Mouse (Mus musculus) lung, postnatal 0 days (tissue): Measurements from ENCODE around the gene Slc24a3. TPM values are rescaled to one million over a fixed set of nuclear protein-coding genes. Genes with fewer than 3 reads are reported as not detected.

Source experiments
- ATAC-seq: fragments of 200-750 bp; cut with Nextera tagmentation; 2 replicates; pipeline ENCODE4 v1.8.0; 2017; ENCODE audit warnings: moderate library complexity
- DNase-seq: peaks from one replicate; pipeline ENCODE4 v3.0.0-alpha.2; 2016; ENCODE audit warnings: low spot score
- H3K27ac ChIP-seq: fragments of 300-500 bp; sonication (generic); 2 replicates; pipeline ENCODE4 v1.5.1; 2014; ENCODE audit warnings: antibody characterized with exemption, mild to moderate bottlenecking, low read length, mixed read lengths
- H3K27me3 ChIP-seq: fragments of 300-500 bp; sonication (generic); replicated peaks from 2 replicates; pipeline ENCODE4 v1.6.1; 2014; ENCODE audit warnings: low read length, mixed read lengths; ENCODE audit not compliant: insufficient read depth
- H3K36me3 ChIP-seq: fragments of 300-500 bp; sonication (generic); 2 replicates; pipeline ENCODE4 v1.6.1; 2014; ENCODE audit warnings: low read length, mixed read lengths; ENCODE audit not compliant: insufficient read depth
- H3K4me1 ChIP-seq: fragments of 300-500 bp; sonication (generic); 2 replicates; pipeline ENCODE4 v1.6.1; 2014; ENCODE audit warnings: antibody characterized with exemption, low read depth, low read length, mixed read lengths; ENCODE audit not compliant: insufficient read depth
- H3K4me2 ChIP-seq: fragments of 300-500 bp; sonication (generic); replicated peaks from 2 replicates; pipeline ENCODE4 v1.6.1; 2014; ENCODE audit warnings: low read depth, mild to moderate bottlenecking, low read length, moderate library complexity, mixed read lengths
- H3K4me3 ChIP-seq: fragments of 300-500 bp; sonication (generic); 2 replicates; pipeline ENCODE4 v1.5.1; 2014; ENCODE audit warnings: low read depth, low read length
- H3K9ac ChIP-seq: fragments of 300-500 bp; sonication (generic); replicated peaks from 2 replicates; pipeline ENCODE4 v1.6.1; 2014; ENCODE audit warnings: low read depth, mild to moderate bottlenecking
- H3K9me3 ChIP-seq: fragments of 300-500 bp; sonication (generic); 2 replicates; pipeline ENCODE4 v1.6.1; 2016; ENCODE audit warnings: low read length, mixed read lengths
- CTCF ChIP-seq: IDR thresholded peaks from 2 replicates; pipeline ENCODE4 v1.5.1; 2016; ENCODE audit warnings: antibody characterized with exemption, mild to moderate bottlenecking
- EP300 ChIP-seq: IDR thresholded peaks from 2 replicates; pipeline ENCODE4 v1.6.1; 2016; ENCODE audit warnings: antibody characterized with exemption, mild to moderate bottlenecking, control low read depth
- WGBS: fragments of 180-500 bp; shearing (Covaris S2); extraction: QIAGEN DNeasy Blood & Tissue Kit; methylation state at CpG from one replicate; pipeline ENCODE4 v1.1.7; 2014; 5-methylcytosine and 5-hydroxymethylcytosine counted together
- polyA plus RNA-seq: library from polyadenylated mRNA; unstranded; fragments of >200 nt; fragmentation: Nextera tagmentation; extraction: Ambion mirVana; gene quantifications from 2 replicates; pipeline ENCODE4 v1.2.1, GENCODE M21; 2015

The Slc24a3 gene
- polyA plus RNA-seq, 1 experiment from 2014 or later = 2.3 TPM

GRCm38 (mm10) chr2:145325852-145326251 is 158.3 kb downstream of the Slc24a3 start:
- no peak for ATAC-seq
- DNase-seq = no peak
- Histone ChIP-seq H3K9me3 (no peaks in the 10 kb centered on the region), H3K36me3 (no peaks in the 10 kb centered on the region), H3K4me1 (no peaks in the 10 kb centered on the region), H3K27ac (no peak overlapping the region), H3K27me3 (no peaks in the 10 kb centered on the region), H3K9ac (no peak overlapping the region), H3K4me3 (no peak overlapping the region), H3K4me2 (no peak overlapping the region)
- 75% methylated on average over 4 of the region's 4 CpGs for WGBS
- TF ChIP-seq EP300 (no peak), CTCF (no peak)

- no peaks in the 10 kb centered on the region for H3K9me3 ChIP-seq
- no peaks in the 10 kb centered on the region for H3K36me3 ChIP-seq
- no peaks in the 10 kb centered on the region for H3K27me3 ChIP-seq
- DNase-seq = no peak
- H3K4me2 ChIP-seq = no peak overlapping the region
- H3K27ac ChIP-seq = no peak overlapping the region
- no peak for TF ChIP-seq CTCF
- no peak for TF ChIP-seq EP300
- no peak overlapping the region for H3K4me3 ChIP-seq
- ATAC-seq = no peak
- WGBS = 81% methylated on average over 2 of the region's 2 CpGs
- H3K4me1 ChIP-seq = no peaks in the 10 kb centered on the region
- no peak overlapping the region for H3K9ac ChIP-seq
Observed at GRCm38 (mm10) chr2:145326544-145326943, 159.0 kb downstream of the Slc24a3 start.

- Histone ChIP-seq H3K27me3 (no peaks in the 10 kb centered on the region), H3K27ac (no peak overlapping the region), H3K4me1 (no peaks in the 10 kb centered on the region), H3K36me3 (no peaks in the 10 kb centered on the region), H3K9me3 (no peaks in the 10 kb centered on the region), H3K4me2 (no peak overlapping the region), H3K9ac (no peak overlapping the region), H3K4me3 (no peak overlapping the region)
- WGBS = 58% methylated on average over 8 of the region's 8 CpGs
- TF ChIP-seq CTCF = no peak
- peak; percentile 52 for DNase-seq
- peak; percentile 58 for ATAC-seq
Observed at GRCm38 (mm10) chr2:145329756-145330155, 162.2 kb downstream of the Slc24a3 start.

- no peak overlapping the region for H3K4me2 ChIP-seq
- TF ChIP-seq CTCF = no peak
- no peak for TF ChIP-seq EP300
- 73% methylated on average over 1 of the region's 1 CpGs for WGBS
- H3K9me3 ChIP-seq = no peaks in the 10 kb centered on the region
- no peaks in the 10 kb centered on the region for H3K4me1 ChIP-seq
- no peak overlapping the region for H3K4me3 ChIP-seq
- H3K9ac ChIP-seq = no peak overlapping the region
- no peak overlapping the region for H3K27ac ChIP-seq
- no peak for ATAC-seq
- no peaks in the 10 kb centered on the region for H3K36me3 ChIP-seq
- no peaks in the 10 kb centered on the region for H3K27me3 ChIP-seq
- no peak for DNase-seq
Observed at GRCm38 (mm10) chr2:145331525-145331924, 164.0 kb downstream of the Slc24a3 start.

- H3K9me3 ChIP-seq = no peaks in the 10 kb centered on the region
- ATAC-seq (no peak), DNase-seq (no peak)
- H3K27me3 ChIP-seq = no peaks in the 10 kb centered on the region
- no peak overlapping the region for H3K4me3 ChIP-seq
- no peaks in the 10 kb centered on the region for H3K4me1 ChIP-seq
- H3K4me2 ChIP-seq = no peak overlapping the region
- H3K27ac ChIP-seq = no peak overlapping the region
- H3K9ac ChIP-seq = no peak overlapping the region
- TF ChIP-seq CTCF (no peak), EP300 (no peak)
- H3K36me3 ChIP-seq = no peaks in the 10 kb centered on the region
Observed at GRCm38 (mm10) chr2:145333466-145333865, 165.9 kb downstream of the Slc24a3 start.

GRCm38 (mm10) chr2:145336406-145336805 is 168.9 kb downstream of the Slc24a3 start:
- Histone ChIP-seq H3K36me3 (no peaks in the 10 kb centered on the region), H3K27me3 (no peaks in the 10 kb centered on the region), H3K9me3 (no peaks in the 10 kb centered on the region), H3K4me3 (no peak overlapping the region), H3K4me2 (no peak overlapping the region), H3K27ac (no peak overlapping the region), H3K9ac (no peak overlapping the region), H3K4me1 (no peaks in the 10 kb centered on the region)
- no peak for ATAC-seq
- TF ChIP-seq EP300 = no peak
- TF ChIP-seq CTCF = no peak
- no peak for DNase-seq

GRCm38 (mm10) chr2:145340816-145341215 is 173.3 kb downstream of the Slc24a3 start:
- no peaks in the 10 kb centered on the region for H3K4me1 ChIP-seq
- no peak for ATAC-seq
- WGBS = 80% methylated on average over 2 of the region's 2 CpGs

More at GRCm38 (mm10) chr2:145340816-145341215, 173.3 kb downstream of the Slc24a3 start:
- Histone ChIP-seq H3K4me2 (no peak overlapping the region), H3K27ac (no peak overlapping the region), H3K27me3 (no peaks in the 10 kb centered on the region), H3K36me3 (no peaks in the 10 kb centered on the region), H3K9me3 (no peaks in the 10 kb centered on the region), H3K4me3 (no peak overlapping the region), H3K9ac (no peak overlapping the region)
- no peak for TF ChIP-seq EP300
- TF ChIP-seq CTCF = no peak
- DNase-seq = no peak
